Mouse (Mus musculus) myocyte (in vitro differentiated cells): ENCODE results near the gene Gatb. TPM values are rescaled to one million over a fixed set of nuclear protein-coding genes. Genes with fewer than 3 reads are reported as not detected.

Source experiments
- H3K27me3 ChIP-seq: one replicate; pipeline ENCODE4 v1.6.1; 2011; ENCODE audit not compliant: control insufficient read depth, insufficient read depth, insufficient read length
- H3K36me3 ChIP-seq: one replicate; pipeline ENCODE4 v1.6.1; 2011; ENCODE audit not compliant: control insufficient read depth, insufficient read depth
- H3K4me2 ChIP-seq: one replicate; pipeline ENCODE4 v1.6.1; 2011; ENCODE audit warnings: low read depth, control low read depth
- H3K4me3 ChIP-seq: one replicate; pipeline ENCODE4 v1.5.1; 2011; ENCODE audit warnings: mild to moderate bottlenecking, control low read depth, moderate library complexity
- H3K79me2 ChIP-seq: one replicate; pipeline ENCODE4 v1.6.1; 2011; ENCODE audit not compliant: control insufficient read depth, insufficient read depth
- H3ac ChIP-seq: one replicate; pipeline ENCODE4 v1.6.1; 2011; ENCODE audit not compliant: control insufficient read depth, insufficient read length
- CEBPB ChIP-seq: IDR thresholded peaks from 2 replicates; pipeline ENCODE4 v1.6.1; 2011; ENCODE audit warnings: mild to moderate bottlenecking, moderate library complexity; ENCODE audit not compliant: poor library complexity, insufficient read depth, severe bottlenecking
- E2F4 ChIP-seq: IDR thresholded peaks from one replicate; pipeline ENCODE4 v1.6.1; 2011; ENCODE audit warnings: mild to moderate bottlenecking, control low read depth, moderate library complexity; ENCODE audit not compliant: insufficient read depth
- MAX ChIP-seq: IDR thresholded peaks from one replicate; pipeline ENCODE4 v1.6.1; 2011; ENCODE audit warnings: low read depth, mild to moderate bottlenecking, control low read depth
- MYOD1 ChIP-seq, 3 experiments: IDR thresholded peaks; one replicate each; pipeline ENCODE4 v1.6.1; 2011; ENCODE audit warnings: control low read depth in 2 of 3, low read depth in 2 of 3, mild to moderate bottlenecking in 2 of 3, moderate library complexity in 1 of 3; ENCODE audit not compliant: insufficient read length in 2 of 3, control insufficient read depth in 1 of 3
- MYOG ChIP-seq, 3 experiments: IDR thresholded peaks; one replicate each; pipeline ENCODE4 v1.6.1; 2011; ENCODE audit warnings: control low read depth in 2 of 3, low read depth in 2 of 3, mild to moderate bottlenecking in 2 of 3; ENCODE audit not compliant: insufficient read length in 2 of 3, control insufficient read depth in 1 of 3, insufficient read depth in 1 of 3
- POLR2A ChIP-seq: IDR thresholded peaks from one replicate; pipeline ENCODE4 v1.6.1; 2011; ENCODE audit warnings: low read depth, mild to moderate bottlenecking, control low read depth, moderate library complexity; ENCODE audit not compliant: insufficient read length
- POLR2AphosphoS2 ChIP-seq: IDR thresholded peaks from one replicate; pipeline ENCODE4 v1.6.1; 2011; ENCODE audit warnings: low read depth, control low read depth; ENCODE audit not compliant: insufficient read length
- REST ChIP-seq: IDR thresholded peaks from one replicate; pipeline ENCODE4 v1.6.1; 2011; ENCODE audit warnings: mild to moderate bottlenecking, control low read depth, moderate library complexity; ENCODE audit not compliant: insufficient read depth, insufficient read length
- SRF ChIP-seq: IDR thresholded peaks from one replicate; pipeline ENCODE4 v1.6.1; 2011; ENCODE audit warnings: low read depth; ENCODE audit not compliant: control insufficient read depth, insufficient read length
- TCF12 ChIP-seq: IDR thresholded peaks from one replicate; pipeline ENCODE4 v1.6.1; 2011; ENCODE audit warnings: mild to moderate bottlenecking, control low read depth; ENCODE audit not compliant: poor library complexity, insufficient read depth, severe bottlenecking
- TCF3 ChIP-seq: IDR thresholded peaks from one replicate; pipeline ENCODE4 v1.6.1; 2011; ENCODE audit warnings: low read depth, control low read depth; ENCODE audit not compliant: insufficient read length
- USF1 ChIP-seq: IDR thresholded peaks from one replicate; pipeline ENCODE4 v1.6.1; 2011; ENCODE audit warnings: low read depth, mild to moderate bottlenecking, control low read depth, moderate library complexity
- polyA plus RNA-seq: library from polyadenylated mRNA; unstranded; fragments of >200 nt; fragmentation: generic; extraction: Trizol; gene quantifications from one replicate; pipeline ENCODE4 v1.2.1, GENCODE M21; 2012; ENCODE audit warnings: missing spikeins

Gatb gene
- polyA plus RNA-seq, 1 experiment: 14.3 TPM

- TF ChIP-seq MAX (no peak), MYOG (IDR thresholded peaks at IDR 0.05; ENCODE audit: control insufficient read depth in 1 of 3, insufficient read depth in 1 of 3, insufficient read length in 2 of 3, low read depth in 2 of 3) (no peak), TCF12 (no peak), REST (no peak), MYOD1 (IDR thresholded peaks at IDR 0.05; ENCODE audit: control insufficient read depth in 1 of 3, insufficient read length in 2 of 3, low read depth in 2 of 3) (no peak), USF1 (no peak), SRF (no peak), CEBPB (no peak), POLR2A (no peak), E2F4 (no peak)
- Histone ChIP-seq H3K4me3 (no peak overlapping the region), H3K79me2 (no peaks in the 10 kb centered on the region), H3K36me3 (no peaks in the 10 kb centered on the region), H3K27me3 (no peaks in the 10 kb centered on the region), H3K4me2 (no peak overlapping the region), H3ac (no peak overlapping the region)
These were observed 20.5 kb downstream of the Gatb start for GRCm38 (mm10) chr3:85594452-85594851.

- Histone ChIP-seq H3K4me3 (no peak overlapping the region), H3K27me3 (no peaks in the 10 kb centered on the region), H3ac (no peak overlapping the region), H3K79me2 (no peaks in the 10 kb centered on the region), H3K4me2 (no peak overlapping the region), H3K36me3 (no peaks in the 10 kb centered on the region)
- TF ChIP-seq CEBPB (no peak), MAX (no peak), E2F4 (no peak), POLR2A (no peak), MYOG (IDR thresholded peaks at IDR 0.05; ENCODE audit: control insufficient read depth in 1 of 3, insufficient read depth in 1 of 3, insufficient read length in 2 of 3, low read depth in 2 of 3) (no peak), SRF (no peak), TCF12 (no peak), POLR2AphosphoS2 (no peak), USF1 (no peak), TCF3 (no peak)
These were observed 25.6 kb downstream of the Gatb start for GRCm38 (mm10) chr3:85599526-85599925.

DNA sequence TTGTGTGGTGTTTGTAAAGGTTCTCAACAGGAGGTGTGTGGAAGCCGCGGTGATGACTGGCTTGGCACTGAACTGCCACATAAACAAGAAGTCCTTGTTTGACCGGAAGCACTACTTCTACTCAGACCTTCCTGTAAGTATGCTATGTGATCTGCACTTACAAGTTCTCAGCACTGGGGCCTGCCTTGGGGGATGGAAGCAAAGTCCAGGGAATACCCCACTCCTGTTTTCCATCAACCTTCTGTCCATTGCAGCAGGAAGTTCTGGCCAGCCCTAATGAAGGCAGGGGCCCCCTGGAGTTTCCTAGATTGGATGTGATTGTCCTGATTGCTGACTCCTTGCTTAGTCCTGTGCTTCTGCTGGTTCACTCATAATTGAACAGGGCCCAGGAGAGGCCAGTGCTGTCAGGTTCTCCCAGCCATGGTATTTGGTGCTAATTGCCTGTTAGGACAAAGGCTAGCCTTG lies 28.0 kb downstream of the Gatb start:
- H3K36me3 ChIP-seq: no peaks in the 10 kb centered on the region
- no peaks in the 10 kb centered on the region for H3K79me2 ChIP-seq
- no peak overlapping the region for H3K4me2 ChIP-seq
- TF ChIP-seq MYOG (IDR thresholded peaks at IDR 0.05; ENCODE audit: control insufficient read depth in 1 of 3, insufficient read depth in 1 of 3, insufficient read length in 2 of 3, low read depth in 2 of 3) (no peak), POLR2A (no peak), MAX (no peak), POLR2AphosphoS2 (no peak), SRF (no peak), TCF3 (no peak), TCF12 (no peak), REST (no peak), MYOD1 (IDR thresholded peaks at IDR 0.05; ENCODE audit: control insufficient read depth in 1 of 3, insufficient read length in 2 of 3, low read depth in 2 of 3) (no peak), E2F4 (no peak), CEBPB (no peak), USF1 (no peak)
- H3ac ChIP-seq: no peak overlapping the region
- no peaks in the 10 kb centered on the region for H3K27me3 ChIP-seq
- H3K4me3 ChIP-seq: no peak overlapping the region

DNA sequence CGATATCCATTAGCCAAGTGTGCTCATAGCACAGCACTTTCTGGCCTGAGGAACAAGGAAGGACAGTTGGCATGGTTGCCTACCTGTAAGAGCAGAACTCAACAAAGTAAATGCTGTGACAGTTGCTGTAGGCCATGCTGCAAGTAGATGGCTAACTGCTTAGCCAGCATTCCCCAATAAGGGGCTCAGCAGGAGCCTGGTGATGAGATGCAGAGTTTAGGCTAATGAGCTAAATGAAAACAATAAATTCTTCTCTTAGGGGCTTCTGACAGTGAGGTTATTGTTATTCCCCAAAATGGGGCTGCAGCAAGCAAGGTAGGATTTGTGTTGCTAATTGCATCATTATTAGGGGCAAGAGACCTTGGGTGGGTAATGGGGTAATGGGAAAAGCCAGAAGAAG lies 29.9 kb downstream of the Gatb start:
- H3K36me3 ChIP-seq: no peaks in the 10 kb centered on the region
- H3K4me3 ChIP-seq: no peak overlapping the region
- TF ChIP-seq SRF (no peak), MYOG (IDR thresholded peaks at IDR 0.05; ENCODE audit: control insufficient read depth in 1 of 3, insufficient read depth in 1 of 3, insufficient read length in 2 of 3, low read depth in 2 of 3) (no peak), TCF12 (no peak), POLR2AphosphoS2 (no peak), POLR2A (no peak), E2F4 (no peak), CEBPB (no peak), USF1 (no peak), TCF3 (no peak), MAX (no peak), MYOD1 (IDR thresholded peaks at IDR 0.05; ENCODE audit: control insufficient read depth in 1 of 3, insufficient read length in 2 of 3, low read depth in 2 of 3) (no peak), REST (no peak)
- H3K4me2 ChIP-seq: no peak overlapping the region
- H3ac ChIP-seq: no peak overlapping the region
- no peaks in the 10 kb centered on the region for H3K79me2 ChIP-seq
- H3K27me3 ChIP-seq: no peaks in the 10 kb centered on the region

- Histone ChIP-seq H3K4me3 (no peak overlapping the region), H3K27me3 (no peaks in the 10 kb centered on the region), H3ac (no peak overlapping the region), H3K79me2 (no peaks in the 10 kb centered on the region), H3K36me3 (no peaks in the 10 kb centered on the region), H3K4me2 (no peak overlapping the region)
- no peak for TF ChIP-seq CEBPB
- no peak for TF ChIP-seq TCF12
- no peak for TF ChIP-seq MAX
- no peak for TF ChIP-seq SRF
- no peak for TF ChIP-seq E2F4
- no peak for TF ChIP-seq POLR2A
- TF ChIP-seq MYOD1 (IDR thresholded peaks at IDR 0.05; ENCODE audit: control insufficient read depth in 1 of 3, insufficient read length in 2 of 3, low read depth in 2 of 3): no peak
- TF ChIP-seq REST: no peak
- no peak for TF ChIP-seq USF1
- no peak for TF ChIP-seq POLR2AphosphoS2
- no peak for TF ChIP-seq TCF3
- no peak for TF ChIP-seq MYOG (IDR thresholded peaks at IDR 0.05; ENCODE audit: control insufficient read depth in 1 of 3, insufficient read depth in 1 of 3, insufficient read length in 2 of 3, low read depth in 2 of 3)
These were observed 33.0 kb downstream of the Gatb start for GRCm38 (mm10) chr3:85606912-85607311.
